Mouse (Mus musculus) urinary bladder, postnatal 14 days (tissue): ENCODE results near the gene Adgrf3.

Source experiments
- DNase-seq: peaks from one replicate; pipeline ENCODE4 v3.0.0; 2021; ENCODE audit warnings: low spot score

The Adgrf3 gene

DNA sequence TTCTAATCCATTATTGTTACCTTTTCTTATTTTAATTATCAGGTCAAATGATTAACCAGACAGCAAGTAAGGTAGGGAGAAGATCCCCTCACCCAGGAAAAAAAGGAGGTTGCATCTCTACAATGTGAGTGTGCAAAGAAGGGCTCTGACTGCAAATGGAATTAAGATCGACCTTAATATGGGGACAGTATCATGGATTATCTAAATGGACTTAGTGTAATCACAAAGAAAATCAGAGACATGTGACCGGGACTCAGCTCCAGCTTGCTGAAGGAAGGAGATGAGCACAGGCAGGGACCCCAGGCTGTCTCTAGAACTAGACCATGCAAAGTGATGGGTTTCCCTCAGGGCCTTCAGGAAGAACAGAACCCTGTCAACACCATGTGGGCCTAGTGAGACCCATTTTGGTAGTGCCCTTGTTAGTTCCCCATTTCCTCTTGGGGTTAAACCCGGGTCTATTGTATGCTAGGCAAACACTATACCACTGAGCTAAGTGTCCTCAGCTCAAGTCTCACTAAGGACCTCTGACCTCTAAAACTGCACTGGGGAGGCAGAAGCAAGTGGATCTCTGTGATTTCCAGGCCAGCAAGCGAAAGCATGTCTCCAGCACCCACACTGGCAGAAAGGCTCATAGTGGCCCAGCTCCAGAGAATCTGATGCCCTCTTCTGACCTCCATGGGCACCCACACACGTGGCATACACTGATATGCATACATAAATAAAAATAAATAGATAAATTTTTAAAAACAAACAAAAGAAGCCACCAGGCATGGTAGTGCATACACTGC, 57.2 kb downstream of the Adgrf3 start:
- no peak for DNase-seq

DNA sequence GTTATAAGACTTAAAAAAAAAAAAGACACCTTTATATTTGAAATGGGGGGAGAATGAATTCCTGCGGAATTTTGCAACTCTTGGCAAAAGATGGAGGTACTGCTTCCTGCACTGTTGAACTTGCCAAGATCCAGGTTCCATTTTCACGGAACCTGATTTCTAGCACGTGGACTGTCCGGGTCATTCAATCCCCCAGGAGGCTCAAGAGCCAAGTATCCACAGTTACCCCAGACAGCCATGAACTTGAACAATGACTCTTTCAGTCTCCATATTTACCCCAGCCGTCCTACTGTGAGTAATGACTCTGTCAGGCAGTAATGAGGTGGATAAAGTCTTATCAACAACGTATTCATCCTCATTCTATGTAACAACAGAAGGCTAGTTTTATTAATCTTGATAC, 59.0 kb downstream of the Adgrf3 start:
- no peak for DNase-seq
